Mouse (Mus musculus): Measurements from ENCODE around the gene Pigk.

Gene Pigk

DNA sequence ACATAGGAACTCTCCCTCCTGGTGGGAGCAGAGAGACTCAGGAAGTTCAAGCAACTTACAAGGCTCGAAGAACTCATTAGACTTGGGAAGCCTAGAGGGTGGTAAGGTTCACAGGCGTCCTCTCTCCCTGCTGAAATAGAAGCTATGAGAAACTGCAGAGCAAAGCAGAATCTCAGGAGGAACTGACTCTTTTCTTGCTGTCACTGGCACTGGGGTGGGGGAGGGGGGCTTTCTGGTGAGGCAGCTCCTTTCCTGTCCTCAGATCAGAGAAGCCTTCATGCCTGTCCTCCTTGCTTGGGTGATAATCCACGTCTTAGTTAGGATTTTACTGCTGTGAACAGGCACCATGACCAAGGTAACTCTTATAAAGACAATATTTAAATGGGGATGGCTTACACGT is 218.2 kb downstream of the Pigk start:
- DNase-seq (ENCODE audit: low read depth, low spot score), result no peak

DNA sequence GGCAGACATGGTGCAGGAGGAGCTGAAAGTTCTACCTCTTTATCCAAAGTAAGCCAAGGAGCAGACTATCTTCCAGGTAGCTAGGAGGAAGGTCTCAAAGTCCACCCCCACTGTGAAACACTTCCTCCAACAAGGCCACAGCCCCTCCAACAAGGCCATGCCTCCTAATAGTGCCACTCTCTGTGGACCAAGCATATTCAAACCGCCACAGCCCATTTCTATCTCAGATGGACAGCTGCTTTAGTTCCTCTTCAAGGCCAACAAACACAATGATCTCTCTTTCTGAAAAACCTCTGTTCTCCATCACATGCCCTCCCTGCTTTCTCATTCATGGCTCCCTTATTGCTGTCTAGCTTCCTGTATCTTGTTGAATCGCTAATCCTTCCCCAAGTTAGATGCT is 218.6 kb downstream of the Pigk start:
- no peak for DNase-seq (ENCODE audit: low read depth, low spot score)

GRCm38 (mm10) chr3:152933737-152934136 is 219.8 kb downstream of the Pigk start:
- DNase-seq (ENCODE audit: low read depth, low spot score), result no peak

DNA sequence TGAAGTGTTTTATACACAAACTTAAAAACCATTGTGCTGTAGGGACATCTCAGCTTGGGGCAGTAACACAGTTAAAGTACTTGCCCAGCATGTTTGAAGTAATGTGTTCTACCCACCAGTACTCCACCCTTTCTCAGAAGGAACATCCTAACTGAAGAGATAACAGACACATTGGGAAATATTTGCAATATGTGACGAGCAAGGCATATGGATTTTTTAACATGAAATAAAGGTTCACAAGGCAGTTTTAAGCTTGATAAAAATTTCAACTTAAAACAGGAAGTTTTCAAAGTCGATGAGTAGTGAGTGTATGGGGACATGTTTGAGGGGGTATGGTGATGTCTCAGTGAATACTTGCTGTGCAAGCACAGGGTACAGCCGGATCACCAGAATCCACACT is 222.4 kb downstream of the Pigk start:
- no peak for DNase-seq (ENCODE audit: low read depth, low spot score)

DNA sequence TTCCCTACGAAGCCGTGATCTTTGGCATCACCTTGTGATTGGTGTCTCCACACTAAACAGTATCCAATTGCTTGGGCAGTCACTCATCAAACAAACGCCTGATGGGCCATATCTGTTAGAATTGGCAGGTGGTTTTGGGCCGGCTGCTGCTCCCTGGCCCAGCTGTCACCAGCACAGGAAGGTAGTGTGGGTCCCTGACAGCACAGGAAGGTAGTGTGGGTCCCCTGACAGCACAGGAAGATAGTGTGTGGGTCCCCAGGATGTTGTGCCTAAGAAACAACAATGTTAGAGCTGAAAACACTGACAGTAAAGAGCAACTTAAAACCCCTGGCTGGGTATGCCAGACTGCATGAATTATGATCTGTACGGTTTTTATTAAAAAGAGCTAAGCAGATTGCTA is 227.8 kb downstream of the Pigk start:
- DNase-seq (ENCODE audit: low read depth, low spot score), result no peak

DNA sequence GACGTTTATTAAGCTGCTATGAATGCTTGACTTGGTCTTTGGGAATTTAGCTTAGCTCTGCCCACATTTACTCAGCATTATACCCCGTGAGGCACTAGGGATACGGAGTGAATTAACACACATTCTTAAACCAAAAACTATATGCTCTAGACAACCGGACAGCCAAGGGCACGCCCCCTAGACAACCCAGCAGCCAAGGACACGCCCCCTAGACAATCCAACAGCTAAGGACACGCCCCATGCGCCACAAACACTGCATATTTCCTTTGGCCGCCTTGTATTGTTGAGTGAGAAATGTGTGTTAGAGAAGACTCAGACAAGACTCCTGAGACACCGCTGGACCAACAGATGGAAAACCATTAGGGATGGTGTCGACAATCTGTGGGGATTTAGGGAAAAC is 229.1 kb downstream of the Pigk start:
- DNase-seq (ENCODE audit: low read depth, low spot score), result no peak

GRCm38 (mm10) chr3:152944766-152945165 is 230.9 kb downstream of the Pigk start:
- DNase-seq (ENCODE audit: low read depth, low spot score), result no peak

GRCm38 (mm10) chr3:152947031-152947640 is 233.2 kb downstream of the Pigk start:
- DNase-seq (ENCODE audit: low read depth, low spot score), result no peak

DNA sequence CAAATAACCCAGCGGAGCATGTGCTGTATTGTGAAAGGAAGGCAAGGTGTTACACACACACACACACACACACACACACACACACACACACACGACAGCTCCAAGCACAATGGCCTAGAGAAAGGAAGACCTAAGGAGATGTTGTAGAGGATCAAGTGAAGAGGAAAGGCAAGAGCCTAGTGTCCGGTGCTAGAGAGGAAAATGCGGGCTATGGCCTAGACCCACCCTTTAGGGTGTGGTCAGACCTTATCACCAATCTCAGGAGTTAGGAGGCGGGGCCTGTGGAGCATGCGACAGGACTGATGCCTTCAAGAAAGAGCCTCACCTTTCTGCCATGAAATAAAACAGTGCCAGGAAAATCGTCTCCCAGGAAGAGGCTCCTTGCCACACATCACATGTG is 234.7 kb downstream of the Pigk start:
- DNase-seq (ENCODE audit: low read depth, low spot score), result no peak

- DNase-seq (ENCODE audit: low read depth, low spot score), result no peak
Measured at GRCm38 (mm10) chr3:152949233-152949777, 235.4 kb downstream of the Pigk start.

- no peak for DNase-seq (ENCODE audit: low read depth, low spot score)
Measured at GRCm38 (mm10) chr3:152950299-152950698, 236.4 kb downstream of the Pigk start.

DNA sequence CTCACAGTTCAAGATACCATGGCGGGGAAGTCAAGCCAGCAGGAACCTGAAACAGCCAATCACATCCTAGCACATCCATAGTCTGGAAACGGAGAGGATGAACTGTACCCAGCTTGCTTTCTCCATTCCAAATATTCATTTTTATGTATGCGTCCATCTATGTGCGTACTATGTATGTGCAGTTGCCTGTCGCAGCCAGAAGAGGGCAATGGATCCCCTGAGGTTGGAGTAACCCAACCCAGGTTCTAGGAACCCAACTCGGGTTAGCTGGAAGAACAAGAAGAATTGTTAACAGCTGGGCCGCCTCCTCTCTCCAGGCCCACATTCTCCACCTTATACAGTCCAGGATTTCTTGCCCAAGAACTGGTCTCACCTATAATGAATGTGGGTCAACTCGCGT is 237.0 kb downstream of the Pigk start:
- DNase-seq (ENCODE audit: low read depth, low spot score), result no peak

- DNase-seq (ENCODE audit: low read depth, low spot score), result no peak
Measured at GRCm38 (mm10) chr3:152951634-152952545, 238.0 kb downstream of the Pigk start.

DNA sequence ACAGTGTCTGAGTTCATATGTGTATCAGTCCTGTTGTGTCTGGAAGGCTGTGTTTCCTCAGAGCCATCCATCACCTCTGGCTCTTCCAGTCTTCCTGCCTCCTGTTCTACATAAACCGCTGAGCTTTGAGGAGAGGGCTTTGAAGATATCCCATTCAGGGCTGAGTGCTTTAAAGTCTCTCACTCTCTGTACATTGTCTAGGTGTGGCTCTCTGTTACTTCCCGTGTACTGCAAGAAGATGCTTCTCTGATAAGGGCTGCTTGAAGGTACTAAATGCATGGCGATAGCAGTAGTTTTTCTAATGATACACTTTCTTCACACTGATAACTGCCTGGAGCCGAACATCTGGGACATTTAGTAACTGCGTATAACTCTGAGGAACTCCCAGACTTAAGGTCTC is 242.1 kb downstream of the Pigk start:
- no peak for DNase-seq (ENCODE audit: low read depth, low spot score)

- DNase-seq (ENCODE audit: low read depth, low spot score), result no peak
Measured at GRCm38 (mm10) chr3:152956771-152957170, 242.9 kb downstream of the Pigk start.

DNA sequence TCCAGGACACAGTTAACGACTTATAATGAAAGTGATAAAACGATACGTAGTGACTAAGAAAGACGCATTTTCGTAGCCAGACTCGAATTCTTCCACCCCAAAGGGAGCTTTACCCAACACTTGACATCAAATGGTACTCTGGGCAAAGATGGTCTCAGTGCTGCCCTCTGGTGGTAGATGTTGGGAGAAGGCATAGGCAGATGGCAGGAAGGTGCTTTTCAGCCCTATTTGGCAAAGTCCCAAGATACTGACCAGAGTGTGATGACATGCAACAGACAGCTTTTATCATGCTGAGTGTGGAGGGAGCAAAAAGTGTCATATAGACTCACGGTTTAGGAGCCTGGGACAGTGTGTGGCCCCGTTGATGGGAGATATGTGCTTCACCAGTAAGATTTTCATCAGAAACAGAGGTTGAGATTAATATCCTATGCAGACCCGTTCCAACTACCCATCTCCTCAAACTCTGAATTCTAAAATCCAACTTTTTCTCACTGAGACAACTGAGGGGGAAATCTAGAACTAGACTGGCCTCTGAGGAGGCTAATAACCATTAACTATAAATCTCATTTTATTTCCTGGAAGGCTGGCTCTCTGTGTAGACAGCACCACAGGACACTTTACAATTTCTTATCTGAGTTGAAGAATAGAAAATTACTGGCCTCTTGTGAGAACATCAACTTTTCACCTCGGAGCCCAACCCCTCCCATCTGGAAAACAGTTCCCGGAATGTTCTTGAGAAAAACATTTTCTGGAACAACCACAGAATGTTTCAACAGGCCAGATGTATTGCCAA is 244.7 kb downstream of the Pigk start:
- no peak for DNase-seq (ENCODE audit: low read depth, low spot score)

GRCm38 (mm10) chr3:152961855-152962376 is 248.0 kb downstream of the Pigk start:
- DNase-seq (ENCODE audit: low read depth, low spot score), result no peak

DNA sequence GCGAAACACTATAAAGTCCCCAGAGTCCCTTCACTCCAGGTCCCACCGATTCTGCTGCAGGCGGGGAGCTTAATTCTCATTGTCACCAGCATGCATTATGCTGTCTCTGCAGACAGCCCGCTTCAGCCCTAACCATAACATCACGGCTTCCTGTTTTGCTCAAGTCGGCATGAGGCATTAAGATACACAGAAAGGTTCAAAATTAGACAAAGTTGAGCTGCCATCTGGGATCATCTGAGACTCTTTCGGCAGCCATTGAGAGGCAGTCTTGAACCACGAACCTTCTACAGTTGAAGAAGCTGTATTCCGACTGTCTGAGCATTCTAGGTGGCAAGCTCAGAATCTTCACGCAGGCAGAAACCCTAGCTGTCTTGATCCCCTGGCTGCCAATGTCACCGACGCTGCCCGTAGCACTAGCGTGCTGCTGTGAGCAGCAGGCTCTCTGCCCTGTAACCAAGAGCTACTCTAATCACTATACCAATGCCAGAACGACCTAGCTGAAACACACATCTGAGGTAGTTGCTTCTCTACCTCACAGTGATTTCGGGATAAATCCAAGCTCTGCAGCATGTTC is 256.0 kb downstream of the Pigk start:
- DNase-seq (ENCODE audit: low read depth, low spot score), result no peak

DNA sequence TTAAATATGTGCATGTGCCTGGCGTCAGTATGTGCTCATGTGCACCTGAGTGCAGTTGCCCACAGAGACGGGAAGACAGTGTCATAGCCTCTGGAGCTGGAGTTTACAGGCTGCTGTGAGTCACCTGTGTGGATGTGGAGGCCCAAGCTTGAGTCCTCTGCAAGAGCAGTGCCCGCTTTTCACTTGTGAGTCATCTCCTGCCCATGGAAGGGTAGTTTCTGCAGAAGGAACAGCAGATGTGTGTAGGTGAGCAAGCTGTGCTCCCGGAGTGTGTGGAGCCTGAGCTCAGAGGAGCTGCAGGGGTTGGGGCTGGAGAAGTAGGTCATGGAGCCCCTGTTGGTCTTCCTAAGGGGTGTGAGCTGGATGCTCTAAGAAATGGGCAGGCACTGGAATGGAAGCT is 257.5 kb downstream of the Pigk start:
- no peak for DNase-seq (ENCODE audit: low read depth, low spot score)

GRCm38 (mm10) chr3:152979481-152980092 is 265.7 kb downstream of the Pigk start:
- no peak for DNase-seq (ENCODE audit: low read depth, low spot score)

DNA sequence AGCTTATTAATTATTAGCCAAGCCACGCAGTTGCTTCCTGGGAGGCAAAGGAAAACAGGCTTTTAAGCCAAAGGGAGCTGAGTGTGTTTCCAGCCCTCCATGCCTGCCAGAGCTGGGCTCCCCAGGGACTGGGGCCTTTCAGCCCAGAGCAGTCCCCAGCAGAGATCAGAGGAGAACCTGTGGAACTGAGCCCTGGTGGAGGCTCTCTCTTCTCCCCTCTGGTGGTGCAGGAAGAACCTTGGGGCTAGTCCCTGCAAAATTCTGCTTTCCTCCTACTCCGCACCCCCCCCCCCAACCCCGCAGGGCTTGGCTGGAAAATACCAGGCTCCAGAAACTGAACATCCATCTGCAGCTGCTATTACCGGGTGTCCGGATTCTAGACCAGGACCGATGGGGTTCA is 266.5 kb downstream of the Pigk start:
- DNase-seq (ENCODE audit: low read depth, low spot score), result no peak

Data from brain, embryonic 18.5 days (tissue).